Mouse (Mus musculus) frontal cortex, postnatal 10 days (tissue): ENCODE results near the gene Pik3cb.

Experiments used
- DNase-seq, 2 experiments: peaks; one replicate each; pipeline ENCODE4 v3.0.0; 2022; ENCODE audit warnings: low spot score in 2 of 2, mixed read lengths in 1 of 2

Pik3cb gene

GRCm38 (mm10) chr9:99146855-99147735 lies 6.7 kb upstream of the Pik3cb start:
- no peak for DNase-seq

GRCm38 (mm10) chr9:99145756-99146155 lies 5.3 kb upstream of the Pik3cb start:
- no peak for DNase-seq

- no peak for DNase-seq
Measured at GRCm38 (mm10) chr9:99144416-99144989, 4.1 kb upstream of the Pik3cb start.

- no peak for DNase-seq
Measured at GRCm38 (mm10) chr9:99141618-99142017, 1.2 kb upstream of the Pik3cb start.

GRCm38 (mm10) chr9:99141171-99141570 lies 750 bp upstream of the Pik3cb start:
- DNase-seq = no peak

GRCm38 (mm10) chr9:99139194-99140023 lies 1.0 kb downstream of the Pik3cb start:
- peak; percentile 16 to 50 for DNase-seq

- DNase-seq = no peak
Measured at GRCm38 (mm10) chr9:99137301-99137700, 3.1 kb downstream of the Pik3cb start.

- DNase-seq = no peak
Measured at GRCm38 (mm10) chr9:99131951-99132470, 8.4 kb downstream of the Pik3cb start.

- DNase-seq = no peak
Measured at GRCm38 (mm10) chr9:99131119-99131518, 9.3 kb downstream of the Pik3cb start.

GRCm38 (mm10) chr9:99127578-99127977 lies 12.8 kb downstream of the Pik3cb start:
- DNase-seq = no peak

- no peak for DNase-seq
Measured at GRCm38 (mm10) chr9:99122749-99123148, 17.7 kb downstream of the Pik3cb start.

GRCm38 (mm10) chr9:99112409-99112808 lies 28.0 kb downstream of the Pik3cb start:
- DNase-seq = peak; percentile 12 to 19

GRCm38 (mm10) chr9:99111085-99111484 lies 29.3 kb downstream of the Pik3cb start:
- DNase-seq = no peak

GRCm38 (mm10) chr9:99110213-99110612 lies 30.2 kb downstream of the Pik3cb start:
- no peak for DNase-seq

- DNase-seq = no peak
Measured at GRCm38 (mm10) chr9:99109585-99109984, 30.8 kb downstream of the Pik3cb start.

GRCm38 (mm10) chr9:99104449-99104848 lies 36.0 kb downstream of the Pik3cb start:
- no peak for DNase-seq

GRCm38 (mm10) chr9:99103865-99104264 lies 36.6 kb downstream of the Pik3cb start:
- no peak for DNase-seq

GRCm38 (mm10) chr9:99098482-99099129 lies 41.8 kb downstream of the Pik3cb start:
- no peak for DNase-seq

- DNase-seq = no peak
Measured at GRCm38 (mm10) chr9:99097668-99098067, 42.8 kb downstream of the Pik3cb start.

GRCm38 (mm10) chr9:99095192-99095591 lies 45.2 kb downstream of the Pik3cb start:
- DNase-seq = no peak

- DNase-seq = no peak
Measured at GRCm38 (mm10) chr9:99090546-99090945, 49.9 kb downstream of the Pik3cb start.

GRCm38 (mm10) chr9:99089904-99090303 lies 50.5 kb downstream of the Pik3cb start:
- no peak for DNase-seq
